Mouse (Mus musculus) adrenal gland, postnatal 4 days (tissue): ENCODE results near the gene Jdp2. TPM values are rescaled to one million over a fixed set of nuclear protein-coding genes. Genes with fewer than 3 reads are reported as not detected.

Source experiments
- DNase-seq, 2 experiments: peaks; one replicate each; pipeline ENCODE4 v3.0.0; 2021 to 2022; ENCODE audit warnings: low spot score in 2 of 2, mixed read lengths in 2 of 2
- long read RNA-seq, 2 experiments: library from polyadenylated mRNA; stranded (forward); transcript quantifications; one replicate each; pipeline ENCODE4 v2.0.0; 2021
- total RNA-seq, 2 experiments: library from RNA; stranded (reverse); gene quantifications; 2 replicates each; pipeline ENCODE4 v1.2.3; 2021

The Jdp2 gene
- total RNA-seq: 10 to 100 TPM; 22.6 to 23.0 TPM
- long read RNA-seq, experiment 1, transcript Jdp2-203 (4 exons, 1,645 nt): minor isoform, 6 of 21 reads
- long read RNA-seq, experiment 1, transcript Jdp2-201 (4 exons, 1,643 nt): major isoform, 12 of 21 reads
- long read RNA-seq, experiment 1, partial matches to known transcripts: 3 of 21 reads
- long read RNA-seq, experiment 1, other reads (novel, unspliced or antisense): 0 of 21 reads
- long read RNA-seq, experiment 2, transcript Jdp2-201 (4 exons, 1,643 nt): major isoform, 37 of 50 reads
- long read RNA-seq, experiment 2, partial matches to known transcripts: 3 of 50 reads
- long read RNA-seq, experiment 2, other reads (novel, unspliced or antisense): 6 of 50 reads

DNA sequence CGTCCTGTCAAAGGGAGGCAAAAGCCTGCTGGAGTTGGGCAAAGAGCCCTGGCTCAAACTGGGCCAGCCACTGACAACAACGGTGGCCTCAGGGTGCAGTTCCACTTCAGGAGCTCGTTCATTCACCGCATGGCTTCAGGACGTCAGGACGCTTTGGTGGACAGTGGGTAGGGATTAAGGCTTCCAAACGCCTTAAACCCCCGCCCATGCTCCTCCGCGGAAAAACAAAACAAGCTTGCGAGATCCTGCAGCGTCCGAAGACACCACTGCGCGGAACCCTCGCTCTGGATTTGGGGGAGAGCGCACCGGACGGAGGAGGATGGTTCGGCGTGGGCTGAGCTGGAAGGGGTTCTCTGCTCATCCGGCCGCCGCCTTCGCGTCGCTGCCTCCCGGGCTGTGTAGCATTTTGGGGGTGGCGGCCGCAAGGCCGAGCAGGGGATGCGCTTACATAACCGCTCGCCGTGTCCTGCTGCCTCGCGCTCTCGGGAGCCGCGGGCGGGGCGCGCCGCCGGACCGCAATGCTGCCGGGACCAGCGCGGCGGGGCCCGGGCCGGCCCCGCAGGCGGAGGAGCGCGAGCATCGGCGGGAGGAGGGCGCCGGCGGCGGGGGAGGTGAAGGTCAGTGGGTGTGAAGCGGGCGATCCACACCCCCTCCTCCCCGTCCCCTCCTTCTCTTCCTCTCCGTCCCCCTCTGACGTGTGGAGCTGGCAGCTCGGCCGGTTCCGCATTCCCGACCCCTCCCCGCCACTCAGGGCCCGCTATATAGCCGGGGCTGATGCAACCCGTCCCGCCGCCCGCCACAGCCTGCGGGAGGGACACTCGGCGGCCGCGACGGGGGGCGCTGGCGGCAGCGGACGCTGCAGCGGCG, at the start of gene Jdp2:
Gene Jdp2 (plus strand): TSS at position 417 of the 867 bp plus-strand sequence.
- DNase-seq: peak; percentile 68 to 76

DNA sequence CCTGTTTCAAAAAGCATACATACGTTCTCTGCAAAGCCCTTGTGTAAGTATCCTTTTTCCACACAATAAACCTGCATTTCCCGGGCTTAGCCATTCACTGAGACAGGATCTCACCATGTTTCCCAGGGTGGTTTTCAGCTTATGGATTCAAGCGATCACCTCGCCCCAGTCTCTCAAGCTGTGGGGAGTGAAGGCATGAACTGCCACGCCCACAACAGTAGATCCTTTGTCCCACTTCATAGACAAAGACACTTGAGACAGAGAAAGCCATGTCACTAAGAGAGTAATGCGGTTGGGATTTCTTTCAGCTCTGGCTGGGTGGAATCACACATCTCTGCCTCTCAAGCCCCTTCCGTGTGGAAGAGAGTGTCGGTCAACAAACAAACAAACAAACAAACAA, 49.2 kb upstream of the Jdp2 start:
- DNase-seq: no peak

DNA sequence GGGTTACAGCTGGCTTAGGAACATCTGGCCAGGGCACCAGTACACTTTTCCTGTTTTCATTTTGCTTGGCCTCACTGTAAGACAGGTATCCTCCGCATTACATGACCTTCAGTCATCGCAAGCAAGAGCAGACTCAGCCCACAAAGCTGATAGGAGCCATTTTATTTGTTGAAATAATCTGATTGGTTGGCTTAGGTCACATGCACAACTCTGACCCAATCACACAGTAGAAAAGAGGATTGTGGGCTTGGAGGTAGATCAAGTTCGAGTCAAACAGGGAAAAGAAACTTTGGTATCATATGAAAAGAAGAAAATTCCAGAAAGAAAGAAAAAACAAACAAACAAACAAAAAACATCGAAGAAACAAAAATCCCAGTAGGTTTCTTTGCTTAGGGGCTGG, 48.4 kb upstream of the Jdp2 start:
- DNase-seq: no peak

DNA sequence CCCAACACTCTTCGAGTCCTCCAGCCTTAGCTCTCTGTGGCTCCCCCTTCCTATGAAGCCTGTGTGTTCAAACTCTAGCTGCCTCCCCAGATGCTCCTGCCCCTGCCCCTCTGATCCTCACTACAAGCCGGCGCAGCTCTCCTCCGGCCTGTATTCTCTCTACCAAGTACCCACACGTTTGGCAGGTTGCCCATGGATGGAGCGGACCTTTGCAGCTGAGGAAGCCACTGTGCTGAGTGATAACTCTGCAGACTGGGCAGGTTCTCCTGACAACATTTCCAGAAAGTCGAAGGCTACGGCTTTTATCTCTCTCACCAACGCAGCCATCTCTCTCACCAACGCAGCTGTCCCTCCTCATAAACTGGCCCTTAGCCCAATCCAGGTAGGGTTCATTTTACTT, 39.5 kb upstream of the Jdp2 start:
- DNase-seq: no peak

DNA sequence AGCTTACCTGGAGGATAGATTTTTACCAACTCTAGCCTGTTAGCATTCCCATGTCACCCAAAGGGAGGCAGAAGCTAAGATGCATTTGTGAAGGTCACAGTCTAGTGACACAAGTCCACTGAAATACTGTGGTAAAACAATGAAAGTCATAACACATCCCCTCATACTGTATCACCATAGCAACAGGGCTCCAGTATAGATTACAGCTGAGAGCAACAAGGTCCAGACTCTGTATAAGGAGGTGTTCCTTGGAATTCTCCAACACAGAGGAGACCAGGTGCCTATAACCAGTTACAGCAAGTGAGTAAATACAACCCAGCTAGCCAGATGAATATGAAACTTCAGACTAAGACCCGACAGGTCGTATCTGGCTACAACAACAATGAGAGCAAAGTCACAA, 33.4 kb upstream of the Jdp2 start:
- DNase-seq: no peak

DNA sequence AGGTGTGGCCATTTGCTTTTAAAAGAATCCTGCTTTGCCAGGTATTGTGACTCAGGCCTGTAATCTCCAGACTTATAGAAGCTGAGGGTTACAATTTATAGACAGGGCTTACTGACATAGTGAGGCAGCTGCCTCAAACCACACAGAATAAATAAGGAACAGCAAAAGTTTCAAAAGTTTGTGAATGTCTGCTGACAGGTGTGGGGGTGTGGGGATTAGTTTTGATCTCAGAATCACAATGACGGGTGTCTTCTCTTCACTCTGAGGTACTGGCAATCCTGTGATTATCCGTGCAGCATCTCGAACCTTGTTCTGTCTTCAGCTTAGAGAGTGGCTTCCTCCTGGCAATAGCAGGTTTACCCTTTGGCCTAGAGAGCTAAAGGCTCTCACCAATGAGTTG, 30.5 kb upstream of the Jdp2 start:
- DNase-seq: no peak

DNA sequence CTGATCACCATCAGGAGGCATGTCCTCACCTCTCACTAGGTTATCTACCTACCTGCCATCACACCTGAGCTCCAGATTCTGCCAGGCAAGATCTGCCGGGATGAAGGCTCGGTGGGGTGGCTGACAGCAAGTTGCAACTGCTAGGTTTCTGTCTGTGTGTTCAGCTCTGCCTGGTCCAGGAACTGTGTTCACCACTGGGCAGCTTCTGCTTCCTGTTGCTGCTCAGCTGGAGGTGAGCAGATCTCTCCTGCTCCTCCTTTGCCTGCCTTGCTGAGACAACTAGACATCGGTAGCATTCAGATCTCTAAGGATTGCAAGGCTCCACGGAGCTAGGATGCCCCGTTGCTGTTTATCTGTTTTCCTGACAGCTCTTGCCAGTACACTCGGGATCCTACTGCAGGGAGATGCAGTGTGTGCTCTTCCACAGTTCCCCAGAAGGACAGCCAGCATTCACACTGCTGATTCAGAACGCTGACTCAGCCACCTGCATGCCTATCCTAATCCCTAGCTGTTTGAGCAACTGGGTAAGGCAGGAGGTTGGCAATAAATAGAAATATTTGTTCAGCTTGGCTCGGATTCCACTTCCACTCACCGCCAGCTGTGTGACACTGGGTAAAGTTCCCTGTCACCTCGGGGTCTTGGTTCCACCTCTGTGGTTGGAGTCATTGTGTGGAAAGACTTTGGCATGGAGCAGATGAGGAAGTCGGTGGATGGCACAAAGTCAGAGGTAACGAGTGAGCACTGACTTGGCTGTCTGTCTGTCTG, 29.3 kb upstream of the Jdp2 start:
- no peak for DNase-seq

DNA sequence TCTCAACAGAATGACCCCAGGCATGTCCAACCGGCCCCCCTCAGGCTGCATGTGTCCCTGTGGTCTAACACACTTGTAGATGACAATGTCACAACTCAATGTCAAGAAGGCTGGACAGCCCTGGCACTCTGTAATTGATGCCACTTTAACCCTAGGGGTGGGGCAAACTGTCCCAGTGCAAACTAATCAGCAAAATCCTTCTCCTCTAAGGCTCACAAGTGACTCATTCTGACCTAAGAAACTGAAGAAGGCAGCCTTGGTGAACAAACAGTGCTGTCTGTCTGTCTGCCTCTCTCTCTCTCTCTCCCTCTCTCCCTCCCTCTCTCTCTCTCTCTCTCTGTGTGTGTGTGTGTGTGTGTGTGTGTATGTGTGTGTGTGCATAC, 28.7 kb upstream of the Jdp2 start:
- DNase-seq: no peak

DNA sequence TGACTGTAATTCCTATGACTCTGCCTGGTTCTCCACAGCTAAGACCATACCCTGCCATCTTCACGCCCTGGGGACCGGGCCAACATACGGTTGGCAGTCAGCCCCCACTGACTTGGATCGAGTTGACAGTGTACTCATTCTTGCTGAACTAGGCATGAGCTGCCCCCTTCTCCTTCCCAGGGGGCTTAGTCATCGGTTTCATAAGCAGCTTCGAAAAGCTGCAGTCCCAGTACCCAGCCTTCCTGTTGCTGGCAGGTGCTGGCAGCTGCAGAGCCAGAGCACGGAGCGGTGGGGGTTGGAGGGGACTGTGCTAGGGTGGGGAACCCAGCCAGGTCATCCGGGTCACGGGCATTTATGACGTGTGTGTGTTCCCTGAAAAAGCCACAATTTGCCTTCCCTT, 27.5 kb upstream of the Jdp2 start:
- no peak for DNase-seq

DNA sequence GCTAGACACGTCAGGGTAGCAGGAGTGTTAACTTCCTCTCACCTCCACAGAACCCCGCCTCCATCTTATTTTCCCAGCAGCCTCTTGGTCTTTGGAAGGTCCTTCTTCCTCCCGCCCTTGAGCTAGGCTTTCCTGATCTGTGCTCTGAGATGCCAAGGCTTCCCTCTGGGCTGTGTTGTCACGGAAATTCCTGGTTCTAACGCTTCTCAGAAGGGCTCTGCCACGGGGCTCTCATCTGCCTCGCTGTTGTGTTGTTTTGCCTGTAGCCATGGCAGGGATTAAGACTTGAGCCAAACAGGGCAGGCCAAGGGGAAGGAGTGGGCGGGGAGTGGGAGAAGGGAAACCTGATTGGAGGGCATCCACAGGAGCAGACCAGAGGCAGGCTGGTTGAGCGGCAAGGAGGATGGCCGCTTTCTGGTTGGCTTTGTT, 26.8 kb upstream of the Jdp2 start:
- DNase-seq: peak in 1 of 2 experiments; percentile 30

DNA sequence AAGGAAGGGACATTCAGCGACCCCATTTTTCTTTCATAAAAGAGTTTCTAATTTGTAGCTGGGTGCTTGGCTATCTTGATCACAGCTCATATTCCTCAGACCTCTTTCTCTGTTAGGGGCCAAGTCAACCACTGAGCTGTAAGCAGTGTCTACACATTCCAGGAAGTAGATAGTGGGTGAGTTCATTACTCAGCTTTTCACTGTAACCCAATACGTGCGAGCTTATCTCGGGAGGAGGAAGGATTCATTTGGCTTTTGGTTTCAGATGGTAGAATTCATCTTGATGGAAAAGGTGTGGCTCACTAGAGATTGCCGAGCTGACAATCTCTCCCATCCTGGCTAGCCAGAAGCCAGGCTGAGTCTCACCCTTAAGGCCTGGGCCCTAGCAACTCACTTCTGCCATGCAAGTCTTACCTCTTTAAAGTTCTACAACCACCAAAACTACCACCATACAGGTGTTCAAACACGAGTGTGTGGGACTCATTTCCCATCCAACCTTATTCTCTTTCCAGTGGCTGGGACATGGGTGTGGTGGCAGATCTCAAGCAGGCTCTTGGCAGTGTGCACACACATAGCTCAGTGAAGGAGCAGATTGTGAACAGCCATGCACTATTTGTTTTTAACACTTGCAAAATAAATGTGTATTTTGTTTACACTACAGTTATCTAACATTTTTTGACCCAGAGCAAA, 23.9 kb upstream of the Jdp2 start:
- DNase-seq: no peak

DNA sequence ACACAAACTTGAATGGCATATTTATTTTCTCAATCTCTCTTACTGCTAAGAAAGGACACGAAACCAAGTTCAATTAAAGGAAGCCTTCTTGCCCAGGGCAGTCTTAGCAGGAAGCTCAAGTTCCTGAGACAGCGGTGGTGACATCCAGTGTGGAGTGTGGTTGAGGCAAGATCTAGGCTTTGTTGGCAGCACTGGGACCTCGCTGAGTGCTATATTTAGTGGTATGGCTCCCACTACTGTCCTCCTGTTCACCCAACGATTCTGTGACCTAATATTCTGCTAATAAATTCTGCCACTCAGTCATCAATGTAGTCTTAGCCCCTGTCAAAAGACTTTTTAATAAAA, 23.4 kb upstream of the Jdp2 start:
- no peak for DNase-seq

DNA sequence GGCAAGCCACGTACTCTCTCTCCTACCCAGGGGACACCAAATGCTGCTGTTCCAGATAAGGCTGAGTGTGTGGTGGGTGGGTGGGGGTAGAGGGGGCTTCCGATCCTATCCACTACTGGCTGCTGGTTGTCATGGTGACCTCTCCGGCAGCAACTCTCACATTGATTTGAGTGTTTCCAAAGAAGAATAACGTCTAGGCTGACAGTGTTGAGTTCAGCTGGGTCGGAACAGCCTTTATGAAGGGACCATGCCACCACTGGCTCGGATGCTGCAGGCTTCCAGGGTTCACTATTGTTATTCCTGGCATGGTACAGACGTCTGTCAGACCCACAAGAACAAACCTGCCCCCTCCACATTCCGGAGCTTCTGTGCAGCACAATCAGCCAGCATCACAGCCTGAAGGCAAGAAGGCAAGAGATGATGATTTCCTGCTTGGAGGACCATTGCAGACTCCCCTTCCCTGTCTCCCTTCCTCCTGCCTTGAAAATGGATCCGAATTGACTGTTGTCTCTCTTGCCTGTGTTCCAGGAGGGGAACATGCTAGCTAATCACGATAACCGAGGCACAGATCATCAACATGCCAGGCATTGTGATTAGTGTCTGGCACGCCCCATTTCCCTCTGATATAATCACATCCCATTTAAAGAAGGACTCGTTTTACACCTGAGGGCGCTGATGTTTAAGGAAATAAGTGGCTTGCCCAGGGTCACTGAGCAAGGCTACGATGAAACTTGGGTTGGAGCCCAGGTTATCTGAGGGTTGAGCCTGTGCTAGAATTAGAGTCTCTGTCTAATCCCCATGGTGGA, 17.4 kb upstream of the Jdp2 start:
- no peak for DNase-seq

DNA sequence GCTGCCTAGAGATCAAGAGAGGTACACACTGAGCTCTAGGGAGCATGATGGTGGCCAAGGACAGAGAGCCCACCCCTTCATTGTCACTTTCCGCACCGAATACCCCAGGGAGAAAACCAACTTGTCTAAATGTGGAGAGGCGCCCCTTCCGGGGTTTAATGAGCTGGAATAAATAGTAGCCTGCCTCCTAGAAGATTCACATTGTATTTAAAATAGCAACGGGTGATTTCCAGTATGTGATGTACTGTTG, 16.8 kb upstream of the Jdp2 start:
- no peak for DNase-seq

DNA sequence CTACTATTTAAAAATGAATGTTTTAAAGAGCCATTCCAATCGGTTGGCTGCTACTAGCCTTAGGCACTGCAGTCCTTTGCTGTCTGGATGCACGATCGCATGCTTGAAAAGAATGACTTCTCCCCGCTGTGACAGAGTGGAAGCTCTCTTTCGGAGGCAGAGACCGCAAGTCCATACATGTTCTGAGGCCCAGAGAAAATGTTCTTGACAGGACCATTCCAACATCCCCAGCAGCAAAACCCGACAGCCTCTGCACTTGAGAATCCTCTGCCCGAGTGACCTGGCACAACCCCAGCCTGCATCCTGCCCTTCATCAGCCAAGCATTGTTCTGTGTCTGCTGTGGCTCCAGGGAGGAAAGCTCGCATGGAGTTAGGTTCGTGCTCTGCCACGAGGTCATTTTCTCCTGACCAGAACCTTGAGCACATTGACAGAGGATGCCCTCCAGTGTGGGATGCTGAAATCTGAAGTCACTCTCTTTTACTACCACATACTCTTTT, 13.0 kb upstream of the Jdp2 start:
- DNase-seq: no peak

DNA sequence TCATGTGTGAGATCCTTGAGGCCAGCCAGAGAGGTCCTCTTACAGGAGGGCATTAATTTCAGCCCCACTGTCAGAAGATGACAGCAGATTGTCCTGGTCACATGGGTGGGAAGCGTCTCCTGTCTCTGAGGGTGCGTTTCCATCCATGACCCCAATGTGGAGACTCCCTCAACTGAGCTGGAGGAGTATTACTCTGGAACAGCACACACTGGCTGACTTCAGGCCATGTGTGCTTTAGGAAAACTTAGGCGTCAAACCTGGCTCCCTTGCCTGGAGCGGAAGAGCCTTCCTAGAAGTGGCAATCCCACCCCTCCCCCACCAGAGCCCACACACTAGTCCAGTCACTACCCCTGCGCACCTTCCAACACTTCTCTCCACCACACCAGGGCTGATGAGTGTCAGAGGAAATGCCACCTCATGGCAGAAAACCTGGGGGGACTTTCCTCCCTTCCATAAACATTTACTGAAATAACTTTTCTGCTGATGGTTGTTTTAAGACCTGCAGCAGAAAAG, 8.9 kb upstream of the Jdp2 start:
- no peak for DNase-seq

DNA sequence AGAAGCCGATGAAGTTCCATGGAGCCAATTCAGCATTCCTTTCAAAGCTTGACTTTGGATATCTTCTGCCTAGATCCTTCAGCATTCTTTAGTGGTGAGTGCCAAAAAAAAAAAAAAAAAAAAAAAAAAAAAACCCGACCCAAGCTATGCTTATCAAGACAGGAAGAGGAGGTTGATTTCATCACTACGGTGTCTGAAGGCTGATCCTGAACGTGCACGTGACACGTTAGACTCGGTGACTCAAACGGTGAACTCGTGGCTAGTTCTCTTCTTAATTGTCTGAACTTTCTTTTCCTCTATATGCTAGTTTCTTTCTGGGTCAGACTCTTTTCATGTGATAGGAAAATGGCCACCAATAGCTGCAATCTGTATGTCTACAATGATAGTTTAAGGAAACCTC, 5.9 kb upstream of the Jdp2 start:
- DNase-seq: no peak

DNA sequence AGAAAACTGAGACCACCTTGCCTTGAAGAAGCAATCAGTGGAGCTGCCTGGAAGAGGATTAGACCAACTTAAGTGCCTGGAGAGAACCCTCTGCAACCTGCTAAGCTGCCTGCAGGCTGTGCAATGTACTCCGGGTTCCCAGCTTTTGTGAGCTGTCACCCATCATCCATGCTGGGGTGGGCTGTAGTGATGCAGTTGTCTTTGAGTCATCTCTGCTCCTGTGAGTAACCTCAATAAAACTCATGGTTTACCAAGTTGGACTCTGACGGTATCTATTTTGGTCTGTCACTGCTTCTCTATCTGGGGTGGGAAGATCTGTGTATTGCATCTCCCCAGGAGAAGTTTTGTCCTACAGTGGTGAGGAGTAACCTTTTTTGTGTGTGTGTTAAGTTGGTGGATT, 4.4 kb upstream of the Jdp2 start:
- no peak for DNase-seq

DNA sequence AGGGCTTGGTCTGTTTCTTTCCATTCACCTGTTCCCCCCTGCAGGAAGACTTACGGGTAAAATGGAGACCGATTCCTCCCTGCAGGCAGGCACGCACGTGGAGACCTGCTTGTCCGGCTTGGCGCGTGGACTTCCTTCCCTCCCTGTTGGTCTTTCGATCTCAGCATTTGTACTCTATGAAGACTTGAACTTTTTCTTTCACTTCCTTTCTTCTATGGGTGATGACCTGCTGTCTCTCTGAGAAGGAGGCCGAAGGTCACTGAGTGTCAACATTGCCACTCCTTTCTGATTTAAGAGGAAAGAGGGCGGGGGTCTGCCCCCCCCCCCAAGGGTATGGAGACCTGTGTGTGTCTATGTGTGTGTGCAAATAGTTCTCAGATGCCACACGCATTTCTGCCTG, 774 bp upstream of the Jdp2 start:
- DNase-seq: no peak

DNA sequence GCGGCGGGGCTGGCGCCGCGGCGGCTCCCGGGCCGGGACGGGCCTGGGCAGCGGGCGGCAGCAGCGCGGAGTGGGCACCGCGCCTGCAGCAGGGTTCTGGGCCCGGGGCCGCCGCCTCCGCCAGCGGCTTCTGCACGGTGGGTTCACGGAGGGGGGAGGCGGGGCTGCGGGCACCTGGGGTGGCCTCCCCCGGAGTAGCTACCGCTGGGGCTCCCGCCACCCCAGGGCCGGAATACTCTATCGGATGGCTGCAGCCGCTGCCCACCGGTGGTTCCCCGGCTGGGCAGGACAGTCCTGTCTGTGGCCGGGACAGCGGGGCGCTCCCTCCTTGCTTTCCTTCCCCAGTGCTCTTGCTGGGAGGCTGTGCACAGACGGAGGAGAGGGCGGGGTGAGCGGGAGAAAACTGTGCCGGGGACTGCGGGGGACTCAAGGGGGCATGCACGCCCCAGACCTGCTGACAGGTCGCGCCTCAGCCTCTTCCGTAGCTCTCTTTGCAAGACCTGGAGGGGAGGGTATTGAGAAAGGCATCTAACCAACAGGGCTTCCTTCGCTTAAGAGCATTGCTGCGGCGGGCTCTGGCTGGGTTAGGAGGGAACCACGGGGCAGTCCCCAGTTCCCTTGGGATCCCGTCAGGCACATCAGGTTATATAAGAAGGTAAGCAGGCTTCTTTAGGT, 788 bp downstream of the Jdp2 start:
- peak; percentile 19 to 26 for DNase-seq
